Mouse (Mus musculus) brain, embryonic 14.5 days (tissue): ENCODE results near the gene Chat.
A peak's percentile ranks its signal among the peaks of the same experiment; 100 is the strongest.

Experiments used
- CTCF ChIP-seq: fragments of 200-500 bp; IDR thresholded peaks from 2 replicates; pipeline ENCODE4 v1.5.1; 2012; ENCODE audit warnings: inconsistent platforms, mild to moderate bottlenecking, moderate library complexity, borderline replicate concordance; ENCODE audit not compliant: insufficient read depth, insufficient read length; ENCODE audit errors: extremely low read depth
- POLR2A ChIP-seq: fragments of 200-500 bp; IDR thresholded peaks from 2 replicates; pipeline ENCODE4 v1.6.1; 2012; ENCODE audit warnings: mild to moderate bottlenecking, inconsistent platforms, borderline replicate concordance; ENCODE audit not compliant: poor library complexity, insufficient read depth, insufficient read length, severe bottlenecking; ENCODE audit errors: extremely low read depth

DNA sequence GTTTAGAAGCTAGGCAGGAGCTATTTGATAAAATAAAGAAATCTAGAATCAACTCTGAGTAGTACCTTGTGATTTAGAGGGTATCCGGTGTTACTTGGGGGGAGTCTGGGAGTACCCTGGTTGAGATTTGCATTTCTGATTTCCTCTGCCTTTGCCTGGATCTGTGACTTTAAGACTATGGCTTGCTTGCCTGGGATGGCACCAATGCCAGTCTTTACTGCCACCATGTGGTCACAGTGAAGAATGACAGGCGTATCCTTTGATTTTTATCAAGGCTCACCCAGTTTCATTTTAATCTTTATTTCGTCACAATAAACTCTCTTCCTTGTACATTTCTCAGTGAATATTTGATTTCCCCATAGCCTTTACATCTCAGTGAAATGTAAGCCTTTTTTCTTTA, 16.3 kb upstream of the Chat start:
- TF ChIP-seq POLR2A, result no peak
- TF ChIP-seq CTCF, result peak; percentile 86
